Mouse (Mus musculus): ENCODE results near the gene Pfkfb2.

DNA sequence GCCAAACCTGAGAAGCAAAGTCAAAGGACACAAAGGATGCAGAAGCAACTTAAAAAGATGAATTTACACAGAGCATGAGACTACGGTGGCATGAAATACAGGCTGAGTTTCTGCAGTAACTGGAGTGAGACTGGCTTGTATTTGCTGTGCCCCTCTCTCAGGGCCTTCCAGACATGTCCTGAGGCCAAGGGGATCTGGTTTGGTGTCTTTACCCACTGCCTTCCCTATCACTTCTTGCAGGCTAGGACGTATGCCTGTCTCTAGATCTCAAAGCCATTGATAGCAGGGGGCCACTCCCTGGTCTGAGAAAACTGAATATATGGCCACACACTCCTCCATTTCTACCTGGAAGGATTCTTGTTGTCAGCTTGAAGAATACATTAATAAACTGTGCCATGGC lies 15.2 kb upstream of the Pfkfb2 start:
- TF ChIP-seq CTCF (IDR thresholded peaks at IDR 0.05) (no peak), EP300 (IDR thresholded peaks at IDR 0.05) (no peak)

Data from lung, postnatal 0 days (tissue).